Mouse (Mus musculus) embryonic fibroblast, embryonic 13.5 days (primary cell): ENCODE results near the gene Mthfs.
"Not testable (repeated sequence)": the region's sequence is repeated elsewhere in the genome, so short reads cannot be mapped to it uniquely, and the experiment has no call there.

Experiments
- CTCF ChIP-seq: IDR thresholded peaks from 2 replicates; pipeline ENCODE4 v1.5.1; 2011; ENCODE audit warnings: mild to moderate bottlenecking, control low read depth, low read length, moderate library complexity, borderline replicate concordance; ENCODE audit not compliant: insufficient read depth
- POLR2A ChIP-seq: IDR thresholded peaks from 2 replicates; pipeline ENCODE4 v1.6.1; 2011; ENCODE audit warnings: low read depth, mild to moderate bottlenecking, control low read depth, low read length, moderate library complexity

DNA sequence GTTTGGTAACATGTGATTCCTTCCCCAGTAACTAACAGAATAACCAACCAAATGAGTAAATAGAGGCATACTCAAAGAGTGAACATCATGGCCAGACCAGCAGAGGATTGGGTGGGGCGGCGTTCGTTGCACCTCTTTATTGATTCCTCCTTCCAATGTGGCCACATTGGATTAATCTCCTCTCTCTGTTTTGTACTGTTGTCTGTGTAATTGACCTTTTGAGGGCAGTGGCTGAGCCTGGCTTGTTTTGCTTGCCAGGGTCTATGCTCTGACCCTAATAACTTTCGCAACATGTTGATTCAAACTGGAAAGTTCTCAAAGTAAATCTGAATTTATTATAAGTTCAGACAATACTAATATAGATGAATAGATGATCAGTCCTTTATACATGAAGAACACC lies 9.2 kb downstream of the Mthfs start:
- not testable (repeated sequence) for TF ChIP-seq POLR2A, CTCF
